Mouse (Mus musculus): ENCODE measurements around the gene Kcnk12. TPM values are rescaled to one million over a fixed set of nuclear protein-coding genes. Genes with fewer than 3 reads are reported as not detected.

Kcnk12 gene
- polyA plus RNA-seq, 1 experiment, result 1.1 TPM

DNA sequence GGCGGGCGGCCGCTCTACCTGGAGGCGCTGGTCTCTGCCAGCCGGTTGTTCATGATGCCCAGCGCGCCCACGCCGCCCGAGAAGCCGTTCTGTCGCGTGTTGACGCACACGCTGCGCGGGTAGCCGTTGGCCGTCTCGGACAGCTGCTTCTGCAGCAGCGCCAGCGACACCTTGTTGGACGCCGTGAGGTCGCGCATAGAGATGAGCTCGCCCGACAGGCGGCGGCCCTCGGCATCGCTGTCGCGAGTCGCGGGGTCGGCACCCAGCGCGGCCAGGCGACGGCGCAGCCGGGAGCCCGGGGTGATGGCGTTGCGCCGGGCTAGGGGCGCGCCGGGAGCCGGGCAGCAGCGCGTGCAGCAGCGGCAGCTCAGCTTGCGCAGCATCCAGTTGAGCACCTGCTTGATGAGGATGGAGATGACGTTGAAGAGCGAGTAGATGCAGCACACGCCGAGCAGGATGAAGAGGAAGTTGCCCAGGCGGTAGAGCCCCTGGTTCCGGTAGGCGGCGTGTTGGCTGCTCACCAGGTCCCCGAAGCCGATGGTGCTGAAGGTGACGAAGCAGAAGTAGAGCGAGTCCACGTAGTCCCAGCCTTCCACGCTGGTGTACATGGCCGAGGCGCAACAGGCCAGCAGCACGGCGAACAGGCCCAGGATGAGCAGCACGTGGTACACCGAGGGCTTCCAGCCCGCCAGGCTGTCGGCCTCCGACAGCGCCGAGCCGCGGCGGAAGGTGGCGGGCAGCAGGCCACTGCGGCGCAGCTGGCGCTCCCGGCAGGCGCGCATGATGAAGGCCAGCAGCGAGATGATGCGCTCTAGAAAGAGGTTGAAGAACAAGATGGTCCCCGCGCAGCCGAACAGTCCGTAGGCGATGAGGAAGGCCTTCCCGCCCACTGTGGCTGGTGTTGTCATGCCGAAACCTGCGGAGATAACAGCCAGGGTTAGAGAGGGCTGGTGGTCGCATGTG lies 51.6 kb downstream of the Kcnk12 start:
- H3K4me1 ChIP-seq (ENCODE audit: control insufficient read depth, insufficient read depth, insufficient read length), result peaks cover 4% of the 10 kb centered on the region; the same call in 1 of the 2 replicates
- peak; percentile 19 to 21 for DNase-seq (ENCODE audit: low read depth in 1 of 2, low spot score in 2 of 2)
- no peaks in the 10 kb centered on the region for H3K36me3 ChIP-seq (ENCODE audit: control insufficient read depth, insufficient read depth, low read length)
- H3K4me3 ChIP-seq (ENCODE audit: extremely low read depth, insufficient read depth, insufficient read length), result peak overlapping the region; percentile 43
- TF ChIP-seq POLR2A (IDR thresholded peaks at IDR 0.05; ENCODE audit: low read depth, low read length) (no peak), CTCF (IDR thresholded peaks at IDR 0.05; ENCODE audit: extremely low read depth, insufficient read depth, insufficient read length, insufficient replicate concordance) (no peak)
- peaks cover 4% of the 10 kb centered on the region for H3K27me3 ChIP-seq (ENCODE audit: control insufficient read depth, insufficient read depth, low read length)
- H3K27ac ChIP-seq (ENCODE audit: insufficient read depth, low read length), result no peak overlapping the region
- WGBS, result 44% methylated on average over 101 of the region's 101 CpGs

DNA sequence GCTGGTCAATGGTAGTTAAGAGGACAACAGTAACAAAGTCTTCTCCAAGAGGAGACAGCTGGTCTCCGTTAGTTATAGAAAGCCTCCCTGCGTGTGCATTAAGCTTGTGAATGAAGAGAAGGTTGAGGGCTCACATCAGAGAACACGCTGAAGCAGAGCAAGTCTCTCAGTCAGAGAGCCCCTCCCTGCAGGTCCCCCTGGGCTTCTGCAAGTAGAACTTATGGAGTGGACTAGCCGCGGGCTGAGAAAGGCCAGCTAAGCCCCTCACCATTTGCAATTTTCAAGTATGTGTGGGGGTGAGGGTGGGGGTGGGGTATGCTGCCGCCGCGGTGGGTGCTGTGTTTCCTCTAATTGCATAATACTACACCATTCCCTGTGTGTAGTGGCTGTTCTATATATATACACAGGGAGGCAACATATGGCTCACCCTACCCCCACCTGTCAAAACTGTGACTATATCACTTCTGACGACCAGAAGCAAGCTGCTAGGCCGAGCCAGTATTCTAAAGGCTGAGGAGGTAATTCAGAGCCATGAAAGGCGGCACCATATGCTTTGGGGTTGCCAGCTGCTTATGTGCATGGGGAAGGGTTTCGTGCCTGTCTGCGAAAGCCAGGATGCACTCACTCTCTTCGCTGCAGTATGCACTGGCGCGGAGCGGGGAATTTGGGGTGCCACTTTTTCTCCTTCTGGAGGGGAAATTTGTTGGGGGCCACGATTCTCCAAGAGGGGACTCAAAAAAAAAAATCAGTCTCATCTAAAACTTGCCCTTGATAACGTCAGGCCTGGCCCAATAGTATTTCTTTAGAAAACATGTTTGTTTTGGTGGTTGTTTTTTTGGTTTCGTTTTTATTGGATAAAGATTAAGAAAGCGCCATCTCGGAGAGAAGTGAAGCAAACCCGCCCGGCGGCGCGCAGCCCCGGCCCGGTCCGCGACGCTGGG lies 52.5 kb downstream of the Kcnk12 start:
- no peak for DNase-seq (ENCODE audit: low read depth in 1 of 2, low spot score in 2 of 2)
- Histone ChIP-seq H3K27ac (ENCODE audit: insufficient read depth, low read length) (no peak overlapping the region), H3K4me3 (ENCODE audit: extremely low read depth, insufficient read depth, insufficient read length) (peak overlapping the region; percentile 43), H3K27me3 (ENCODE audit: control insufficient read depth, insufficient read depth, low read length) (peaks cover 4% of the 10 kb centered on the region), H3K4me1 (ENCODE audit: control insufficient read depth, insufficient read depth, insufficient read length) (peaks cover 4% of the 10 kb centered on the region; the same call in 1 of the 2 replicates), H3K36me3 (ENCODE audit: control insufficient read depth, insufficient read depth, low read length) (no peaks in the 10 kb centered on the region)
- no peak for TF ChIP-seq POLR2A (IDR thresholded peaks at IDR 0.05; ENCODE audit: low read depth, low read length)
- TF ChIP-seq CTCF (IDR thresholded peaks at IDR 0.05; ENCODE audit: extremely low read depth, insufficient read depth, insufficient read length, insufficient replicate concordance), result no peak
- WGBS, result 52% methylated on average over 32 of the region's 32 CpGs

DNA sequence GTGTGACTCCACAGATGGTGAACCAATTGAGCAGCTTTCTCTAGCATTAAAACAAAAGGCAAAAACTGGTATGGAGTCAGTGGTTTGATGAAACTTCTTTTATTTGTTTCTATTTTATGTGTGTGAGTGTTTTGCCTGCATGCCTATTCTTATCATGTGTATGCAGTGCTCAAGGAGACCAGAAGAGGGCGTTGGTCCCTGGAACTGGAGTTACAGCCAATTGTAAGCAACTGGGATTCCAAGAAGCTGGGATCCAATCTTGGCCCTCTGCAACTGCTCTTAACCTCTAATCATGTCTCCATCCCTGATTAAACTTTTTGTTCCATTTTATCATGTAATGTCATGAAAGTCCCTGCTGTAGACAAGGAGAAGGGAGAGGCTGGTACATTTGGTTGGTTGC lies 58.0 kb downstream of the Kcnk12 start:
- H3K4me1 ChIP-seq (ENCODE audit: control insufficient read depth, insufficient read depth, insufficient read length), result no peaks in the 10 kb centered on the region
- no peak overlapping the region for H3K4me3 ChIP-seq (ENCODE audit: extremely low read depth, insufficient read depth, insufficient read length)
- no peak for DNase-seq (ENCODE audit: low read depth in 1 of 2, low spot score in 2 of 2)
- TF ChIP-seq CTCF (IDR thresholded peaks at IDR 0.05; ENCODE audit: extremely low read depth, insufficient read depth, insufficient read length, insufficient replicate concordance) (no peak), POLR2A (IDR thresholded peaks at IDR 0.05; ENCODE audit: low read depth, low read length) (no peak)
- WGBS, result 53% methylated on average over 1 of the region's 1 CpGs
- no peak overlapping the region for H3K27ac ChIP-seq (ENCODE audit: insufficient read depth, low read length)
- H3K27me3 ChIP-seq (ENCODE audit: control insufficient read depth, insufficient read depth, low read length), result no peaks in the 10 kb centered on the region
- H3K36me3 ChIP-seq (ENCODE audit: control insufficient read depth, insufficient read depth, low read length), result no peaks in the 10 kb centered on the region

DNA sequence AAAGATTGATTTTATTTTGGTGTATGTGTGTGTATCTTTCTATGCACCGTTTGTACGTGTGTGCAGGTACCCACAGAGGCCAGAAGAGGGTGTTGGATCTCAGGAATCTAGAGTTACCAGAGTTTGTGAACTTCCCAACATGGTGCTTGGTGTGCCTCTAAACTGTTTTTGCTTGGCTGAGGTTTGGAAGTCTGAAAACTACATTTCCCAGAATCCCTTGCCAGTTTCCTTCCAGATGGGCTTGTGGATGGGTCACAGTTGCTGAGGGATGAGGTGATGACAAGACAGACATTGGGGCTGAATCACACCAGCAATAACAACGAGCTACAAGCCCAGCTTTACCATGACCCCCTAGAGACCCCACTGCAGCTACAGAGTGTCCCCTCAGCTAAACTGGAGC lies 60.6 kb downstream of the Kcnk12 start:
- Histone ChIP-seq H3K36me3 (ENCODE audit: control insufficient read depth, insufficient read depth, low read length) (no peaks in the 10 kb centered on the region), H3K27ac (ENCODE audit: insufficient read depth, low read length) (no peak overlapping the region), H3K4me3 (ENCODE audit: extremely low read depth, insufficient read depth, insufficient read length) (no peak overlapping the region), H3K27me3 (ENCODE audit: control insufficient read depth, insufficient read depth, low read length) (no peaks in the 10 kb centered on the region), H3K4me1 (ENCODE audit: control insufficient read depth, insufficient read depth, insufficient read length) (no peaks in the 10 kb centered on the region)
- DNase-seq (ENCODE audit: low read depth in 1 of 2, low spot score in 2 of 2), result no peak
- TF ChIP-seq CTCF (IDR thresholded peaks at IDR 0.05; ENCODE audit: extremely low read depth, insufficient read depth, insufficient read length, insufficient replicate concordance) (no peak), POLR2A (IDR thresholded peaks at IDR 0.05; ENCODE audit: low read depth, low read length) (no peak)
- WGBS, result 87% methylated on average over 3 of the region's 3 CpGs

DNA sequence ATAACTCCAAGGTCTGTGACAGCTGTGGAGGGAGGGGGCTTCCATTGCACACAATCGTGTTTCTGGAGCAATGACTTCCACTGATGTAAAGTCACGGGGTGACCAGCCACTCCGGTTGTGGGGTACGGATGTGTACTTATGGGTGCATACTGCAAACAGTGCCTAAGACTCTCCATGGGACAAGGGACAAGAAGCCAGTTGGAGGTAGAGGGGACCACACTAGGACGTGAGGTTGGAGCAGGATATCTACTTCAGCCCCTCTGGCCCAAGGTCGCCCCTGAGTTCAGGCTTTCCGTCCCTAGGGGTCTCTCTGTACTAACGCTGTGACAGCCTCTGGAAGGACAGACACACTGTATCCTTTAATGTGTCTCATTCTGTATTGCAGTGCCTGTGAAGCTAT lies 63.3 kb downstream of the Kcnk12 start:
- no peaks in the 10 kb centered on the region for H3K27me3 ChIP-seq (ENCODE audit: control insufficient read depth, insufficient read depth, low read length)
- 90% methylated on average over 8 of the region's 8 CpGs for WGBS
- no peak for DNase-seq (ENCODE audit: low read depth in 1 of 2, low spot score in 2 of 2)
- no peak for TF ChIP-seq CTCF (IDR thresholded peaks at IDR 0.05; ENCODE audit: extremely low read depth, insufficient read depth, insufficient read length, insufficient replicate concordance)
- TF ChIP-seq POLR2A (IDR thresholded peaks at IDR 0.05; ENCODE audit: low read depth, low read length), result no peak
- no peaks in the 10 kb centered on the region for H3K4me1 ChIP-seq (ENCODE audit: control insufficient read depth, insufficient read depth, insufficient read length)
- H3K27ac ChIP-seq (ENCODE audit: insufficient read depth, low read length), result no peak overlapping the region
- no peaks in the 10 kb centered on the region for H3K36me3 ChIP-seq (ENCODE audit: control insufficient read depth, insufficient read depth, low read length)
- H3K4me3 ChIP-seq (ENCODE audit: extremely low read depth, insufficient read depth, insufficient read length), result no peak overlapping the region

DNA sequence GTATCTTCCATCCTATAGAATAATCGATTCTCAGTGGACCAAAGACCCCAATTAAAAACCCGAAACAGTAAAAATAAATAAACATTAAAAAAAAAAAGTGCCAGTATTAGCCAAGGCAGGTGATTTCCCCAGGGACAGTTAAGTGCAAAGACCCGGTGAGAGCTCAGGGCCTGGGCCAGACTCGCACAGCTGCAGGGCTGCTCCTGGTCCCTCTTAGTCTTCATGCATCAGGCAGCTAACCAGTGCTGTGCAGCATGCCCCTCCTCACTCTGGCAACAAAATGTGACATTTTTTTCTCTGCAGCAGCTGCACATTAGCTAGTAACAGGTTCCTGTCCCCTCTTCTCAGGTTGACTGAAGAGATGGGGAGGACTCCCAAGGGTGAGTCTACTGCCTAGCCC lies 65.8 kb downstream of the Kcnk12 start:
- 47% methylated on average over 4 of the region's 4 CpGs for WGBS

More for the DNA sequence above, 65.8 kb downstream of the Kcnk12 start:
- Histone ChIP-seq H3K36me3 (ENCODE audit: control insufficient read depth, insufficient read depth, low read length) (no peaks in the 10 kb centered on the region), H3K27me3 (ENCODE audit: control insufficient read depth, insufficient read depth, low read length) (no peaks in the 10 kb centered on the region), H3K27ac (ENCODE audit: insufficient read depth, low read length) (no peak overlapping the region), H3K4me3 (ENCODE audit: extremely low read depth, insufficient read depth, insufficient read length) (no peak overlapping the region), H3K4me1 (ENCODE audit: control insufficient read depth, insufficient read depth, insufficient read length) (no peaks in the 10 kb centered on the region)
- TF ChIP-seq CTCF (IDR thresholded peaks at IDR 0.05; ENCODE audit: extremely low read depth, insufficient read depth, insufficient read length, insufficient replicate concordance), result no peak
- TF ChIP-seq POLR2A (IDR thresholded peaks at IDR 0.05; ENCODE audit: low read depth, low read length), result no peak
- DNase-seq (ENCODE audit: low read depth in 1 of 2, low spot score in 2 of 2), result no peak

All from spleen, adult 2 months (tissue).